Mouse (Mus musculus) NIH3T3 (cell line): Measurements from ENCODE around the gene Ccdc107.

Source experiments
- DNase-seq: peaks from one replicate; pipeline ENCODE4 v3.0.0-alpha.2; 2012; ENCODE audit warnings: low read depth

The Ccdc107 gene

GRCm38 (mm10) chr4:43492821-43493185, at the start of gene Ccdc107:
TSS of gene Ccdc107 (plus strand) at chr4:43492900.
- peak; percentile 94 for DNase-seq

GRCm38 (mm10) chr4:43443511-43443910, 49.2 kb upstream of the Ccdc107 start:
- peak; percentile 48 for DNase-seq

- DNase-seq = no peak
Measured at GRCm38 (mm10) chr4:43447251-43447650, 45.4 kb upstream of the Ccdc107 start.

- no peak for DNase-seq
Measured at GRCm38 (mm10) chr4:43448554-43448953, 44.1 kb upstream of the Ccdc107 start.

- no peak for DNase-seq
Measured at GRCm38 (mm10) chr4:43452315-43452714, 40.4 kb upstream of the Ccdc107 start.

GRCm38 (mm10) chr4:43453413-43453812, 39.3 kb upstream of the Ccdc107 start:
- no peak for DNase-seq

- no peak for DNase-seq
Measured at GRCm38 (mm10) chr4:43454041-43454836, 38.5 kb upstream of the Ccdc107 start, which contains the start of gene Cd72. TSS of gene Cd72 (minus strand) at chr4:43454628.

- no peak for DNase-seq
Measured at GRCm38 (mm10) chr4:43456470-43456869, 36.2 kb upstream of the Ccdc107 start.

GRCm38 (mm10) chr4:43457124-43457523, 35.6 kb upstream of the Ccdc107 start:
- no peak for DNase-seq

GRCm38 (mm10) chr4:43463102-43463501, 29.6 kb upstream of the Ccdc107 start:
- DNase-seq = no peak

GRCm38 (mm10) chr4:43465935-43466334, 26.8 kb upstream of the Ccdc107 start:
- no peak for DNase-seq

- DNase-seq = no peak
Measured at GRCm38 (mm10) chr4:43466872-43467271, 25.8 kb upstream of the Ccdc107 start.

GRCm38 (mm10) chr4:43470301-43470700, 22.4 kb upstream of the Ccdc107 start:
- no peak for DNase-seq

- no peak for DNase-seq
Measured at GRCm38 (mm10) chr4:43473636-43474035, 19.1 kb upstream of the Ccdc107 start.

- DNase-seq = peak; percentile 39
Measured at GRCm38 (mm10) chr4:43476604-43477003, 16.1 kb upstream of the Ccdc107 start.

- peak; percentile 76 for DNase-seq
Measured at GRCm38 (mm10) chr4:43477857-43478533, 14.7 kb upstream of the Ccdc107 start.

GRCm38 (mm10) chr4:43478534-43478858, 14.2 kb upstream of the Ccdc107 start:
- no peak for DNase-seq

- peak; percentile 72 for DNase-seq
Measured at GRCm38 (mm10) chr4:43478906-43479832, 13.5 kb upstream of the Ccdc107 start.

- DNase-seq = no peak
Measured at GRCm38 (mm10) chr4:43480985-43481384, 11.7 kb upstream of the Ccdc107 start.

- no peak for DNase-seq
Measured at GRCm38 (mm10) chr4:43481894-43482456, 10.7 kb upstream of the Ccdc107 start.

GRCm38 (mm10) chr4:43482591-43482990, 10.1 kb upstream of the Ccdc107 start:
- DNase-seq = no peak

- DNase-seq = no peak
Measured at GRCm38 (mm10) chr4:43483535-43484091, 9.1 kb upstream of the Ccdc107 start, which contains the start of gene Sit1. TSS of gene Sit1 (minus strand) at chr4:43483734.
